24 mouse cellular contexts compared by ENCODE assay signal in the genomic region with DNA sequence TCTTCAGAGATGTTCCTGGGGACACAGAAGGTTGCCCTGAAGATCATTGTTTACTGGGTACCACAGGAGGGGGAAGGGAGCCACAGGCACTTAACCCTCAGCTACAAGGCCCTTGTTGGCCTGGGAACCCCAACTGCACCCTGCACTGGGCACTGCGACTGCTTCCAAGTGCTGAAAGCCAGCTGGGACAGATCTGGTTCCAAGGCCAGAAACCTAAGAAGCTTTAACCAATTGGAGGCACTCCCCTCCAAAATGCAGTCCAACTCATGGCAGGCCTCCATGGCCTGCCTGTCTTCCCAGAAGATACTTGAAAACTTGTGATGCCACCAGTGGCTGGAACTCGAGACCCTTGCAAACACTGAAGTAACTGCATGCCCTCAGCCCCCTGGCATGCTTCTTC. TPM values are rescaled to one million over a fixed set of nuclear protein-coding genes. Genes with fewer than 3 reads are reported as not detected.
DNase-seq lines count a peak whose midpoint lies in the region; TF ChIP-seq lines count a peak whose summit lies in the region.
"Had no signal": no experiment of that assay in that cellular context is flagged by ENCODE, and none has a peak within 500 bp of the region (broad histone marks: within the 10 kb centered on the region; RNA-seq: fewer than 3 reads in every experiment).

No protein-coding gene starts in this region.

- intact Hi-C loops in gastrocnemius, postnatal 14 days (cut with DNase I; ENCODE audit: low total_unique reads), result no loop called here

- peak; percentile 10 for DNase-seq in cerebellum, adult 9-11 months
- DNase-seq in cerebellum, postnatal 4 days (ENCODE audit: low spot score in 2 of 2), result no peak
- DNase-seq in layer of hippocampus, adult 2 months (ENCODE audit: low spot score in 2 of 2), result peak in 1 of 2 experiments; percentile 38
- no peak for DNase-seq in layer of hippocampus, postnatal 36 days
- DNase-seq in gastrocnemius, adult 18-20 months (ENCODE audit: low spot score), result peak; percentile 45
- peak; percentile 57 for DNase-seq in gastrocnemius, postnatal 14 days
- DNase-seq in adrenal gland, adult 2 months, result no peak
- DNase-seq in left cerebral cortex, adult 18-20 months (ENCODE audit: low spot score in 2 of 2), result no peak
- DNase-seq: adrenal gland, postnatal 14 days; cerebellum, adult 11-12 months; cerebellum, adult 8-10 months; cerebellum, postnatal 25 days; forebrain, postnatal 0 days; heart, postnatal 10 days; heart, postnatal 36 days; kidney, adult 2 months had no signal

- H3K27ac ChIP-seq in layer of hippocampus, adult 2 months, result peak overlapping the region; percentile 61
- H3K27ac ChIP-seq: forebrain, embryonic 10.5 days; heart, embryonic 15.5 days; hindbrain, embryonic 10.5 days; hindbrain, embryonic 13.5 days had no signal

- TF ChIP-seq CTCF in layer of hippocampus, adult 2 months (conservative IDR thresholded peaks at IDR 0.05), result no peak

- no peak overlapping the region for H3K4me3 ChIP-seq in layer of hippocampus, adult 2 months
- H3K4me3 ChIP-seq: forebrain, embryonic 10.5 days; heart, embryonic 12.5 days; heart, embryonic 15.5 days; hindbrain, embryonic 10.5 days; hindbrain, embryonic 13.5 days had no signal

RNA-seq across cellular contexts. Expression of gene Phgdh, which starts 24.6 kb away (rescaled TPM):
- 10 to 100 TPM; 66.8 to 82.0 TPM for total RNA-seq in layer of hippocampus, adult 2 months (2021)
- total RNA-seq in layer of hippocampus, postnatal 36 days (2021), result 10 to 100 TPM; 69.9 to 76.2 TPM
- total RNA-seq in gastrocnemius, adult 18-20 months (2021), result 1 to 10 TPM; 1.5 to 2.3 TPM
- 1 to 10 TPM; 5.7 to 7.0 TPM for total RNA-seq in gastrocnemius, postnatal 14 days (2021)
- total RNA-seq in adrenal gland, adult 2 months (2021), result 10 to 100 TPM in 1 of 2 experiments, 1 to 10 TPM in 1; 9.7 to 22.3 TPM
- polyA plus RNA-seq in adrenal gland, adult 2 months (2012; rRNA removed), result 16.6 and 25.8 TPM in 2 replicates
- total RNA-seq in left cerebral cortex, adult 18-20 months (2021), result 10 to 100 TPM; 48.5 to 56.6 TPM

RNA-seq across cellular contexts. Expression of gene Hmgcs2, which starts 34.9 kb away (rescaled TPM):
- total RNA-seq in layer of hippocampus, adult 2 months (2021), result 10 to 100 TPM in 1 of 2 experiments, 1 to 10 TPM in 1; 8.3 to 10.3 TPM
- total RNA-seq in layer of hippocampus, postnatal 36 days (2021), result 1 to 10 TPM; 8.9 to 9.9 TPM
- total RNA-seq in gastrocnemius, adult 18-20 months (2021), result 1 to 10 TPM; 1.1 to 2.4 TPM
- total RNA-seq in gastrocnemius, postnatal 14 days (2021), result 1 to 10 TPM; 2.1 to 2.3 TPM
- 10 to 100 TPM; 11.1 to 13.2 TPM for total RNA-seq in adrenal gland, adult 2 months (2021)
- 2.7 and 3.9 TPM in 2 replicates for polyA plus RNA-seq in adrenal gland, adult 2 months (2012; rRNA removed)
- total RNA-seq in left cerebral cortex, adult 18-20 months (2021), result 1 to 10 TPM; 5.2 to 6.4 TPM
- total RNA-seq: ES-E14; granulocyte monocyte progenitor cell, adult 5-6 weeks had no signal
- polyA plus RNA-seq: activated CD4-positive, CD25-positive, alpha-beta regulatory T cell, adult 4 months had no signal

Comparison
In these comparisons a context has a peak if more than half of its experiments do, and no peak if none do; other contexts are left out.
1. DNase-seq: peak in cerebellum, adult 9-11 months (single experiment), gastrocnemius, adult 18-20 months (single experiment) and gastrocnemius, postnatal 14 days (single experiment); none in cerebellum, postnatal 4 days (0 of 2), layer of hippocampus, postnatal 36 days (0 of 2), adrenal gland, adult 2 months (single experiment) and left cerebral cortex, adult 18-20 months (0 of 2).